Mouse (Mus musculus) heart, adult 18-20 months (tissue): ENCODE measurements at regions not wholly inside any gene's neighbourhood (a gene's known extent, or its start where the extent isn't known, plus 50 kb on each side); places are given as distances from the start of the nearest gene placed in this dataset.

ENCODE experiments used
- DNase-seq, 2 experiments: peaks; one replicate each; pipeline ENCODE4 v3.0.0; 2021 to 2022; ENCODE audit warnings: mixed read lengths in 1 of 2

DNA sequence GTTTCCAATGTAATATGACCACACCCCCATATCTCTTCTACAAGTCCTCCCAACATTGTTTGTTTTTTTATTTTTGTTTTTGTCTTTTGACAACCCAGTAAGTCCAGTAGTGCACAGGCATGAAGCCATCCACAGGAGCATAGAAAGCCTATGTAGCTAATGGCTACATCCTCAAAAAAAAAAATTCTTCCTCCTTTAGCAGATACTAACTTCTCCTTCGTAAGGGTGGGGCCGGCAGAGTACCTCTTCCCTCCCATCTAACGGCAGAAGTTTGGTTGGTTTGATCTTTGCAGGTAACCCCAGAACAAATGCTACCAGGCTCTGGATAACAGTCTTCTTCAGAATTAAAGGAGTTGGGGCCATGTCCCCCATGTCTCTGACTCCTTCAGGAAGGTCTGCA is 158.9 kb downstream of the Ly86 start:
- no peak for DNase-seq

DNA sequence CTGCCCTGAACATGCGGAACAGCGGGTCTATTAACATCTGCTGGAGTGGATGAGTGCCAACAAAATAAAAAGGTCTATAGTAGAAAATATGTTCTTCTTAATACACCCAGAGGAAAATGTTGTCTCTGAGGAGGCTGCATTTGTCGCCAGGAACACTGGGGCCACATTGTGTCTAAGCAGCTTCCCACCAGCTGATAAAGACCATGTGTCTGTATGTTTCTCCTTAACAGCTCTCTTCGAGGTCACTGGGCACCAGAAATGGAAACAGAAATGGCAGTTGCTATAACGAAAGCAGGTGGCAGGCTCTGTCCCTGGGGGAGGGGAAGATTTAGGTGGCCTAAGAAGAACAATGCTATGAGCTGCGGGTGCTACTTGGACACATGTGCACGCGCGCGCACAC is 159.4 kb downstream of the Ly86 start:
- peak in 1 of 2 experiments; percentile 25 for DNase-seq

DNA sequence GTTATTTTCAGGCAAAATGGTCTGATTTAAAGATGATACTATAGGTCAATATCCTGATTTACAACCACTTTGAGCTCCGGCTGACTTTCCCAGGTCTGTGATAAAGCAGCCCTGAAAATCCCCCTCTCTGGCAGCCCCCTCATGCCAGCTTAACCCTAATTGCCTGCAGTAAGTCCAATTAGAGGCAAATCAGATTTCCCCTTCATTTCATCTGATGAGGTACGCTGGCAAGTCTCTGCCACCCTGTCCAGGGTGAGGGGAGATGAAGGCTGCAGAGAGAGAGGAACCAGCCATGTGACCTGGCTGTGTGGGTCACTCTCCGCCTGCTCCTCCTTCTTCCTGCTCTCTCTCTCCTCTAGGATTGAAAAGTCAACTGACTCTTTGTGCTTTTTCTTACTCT is 160.6 kb downstream of the Ly86 start:
- no peak for DNase-seq

DNA sequence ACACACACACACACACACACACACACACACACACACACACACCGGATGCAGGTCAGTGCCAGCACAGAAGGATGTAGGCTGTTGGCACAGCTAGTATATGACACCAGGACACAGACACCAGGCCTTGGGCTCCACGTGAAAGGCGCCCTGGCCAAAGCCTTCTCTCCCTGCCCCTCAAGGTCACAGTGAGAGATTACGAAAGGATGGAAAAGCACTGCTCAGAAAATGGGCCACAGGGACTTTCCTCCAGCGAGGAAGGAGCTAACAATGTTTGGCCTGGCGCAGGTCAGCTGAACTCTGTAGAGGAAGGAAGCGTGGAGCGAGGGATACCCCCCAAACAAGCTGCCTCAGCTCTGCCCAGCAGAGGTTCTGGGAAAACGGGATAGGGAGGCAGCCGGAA is 161.0 kb downstream of the Ly86 start:
- peak; percentile 68 to 71 for DNase-seq

DNA sequence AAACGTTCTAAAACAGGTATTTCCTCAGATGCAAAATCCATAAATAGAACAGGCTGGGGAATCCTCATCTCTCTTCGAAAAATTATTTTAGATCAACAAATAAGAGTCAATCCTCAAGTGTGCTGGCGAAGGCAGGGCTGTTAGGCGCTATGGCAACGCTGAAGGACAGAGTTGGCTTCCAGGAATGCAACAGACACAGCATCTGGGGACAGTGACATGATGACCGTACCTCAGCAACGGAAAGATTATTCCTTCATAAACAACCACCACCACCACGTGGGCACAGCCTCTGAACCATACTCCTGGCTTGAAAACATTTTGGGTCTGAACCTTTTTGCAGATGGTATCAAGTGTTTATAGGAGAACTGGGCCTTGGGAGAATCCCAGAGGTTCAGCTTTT is 161.7 kb downstream of the Ly86 start:
- DNase-seq: no peak

DNA sequence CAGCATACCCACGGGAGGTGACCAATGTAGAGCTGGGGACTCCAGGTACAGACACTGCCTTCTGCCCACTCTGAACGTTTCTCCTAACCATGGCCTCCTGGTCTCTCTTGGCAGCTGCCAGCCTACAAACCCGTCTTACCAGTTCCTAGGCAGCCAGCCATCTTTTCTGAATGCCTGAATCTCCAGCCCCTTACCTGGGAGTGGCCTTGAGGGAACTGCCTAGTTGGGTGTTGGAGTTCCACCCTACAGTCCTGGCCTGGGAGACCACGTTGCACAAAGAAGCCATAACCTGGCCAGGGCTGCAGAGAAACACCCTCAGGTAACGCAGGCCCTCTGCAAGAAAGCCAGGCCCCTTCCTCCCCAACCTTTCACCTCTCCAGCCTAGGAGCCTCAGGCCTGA is 162.1 kb downstream of the Ly86 start:
- DNase-seq: peak in 1 of 2 experiments; percentile 27

DNA sequence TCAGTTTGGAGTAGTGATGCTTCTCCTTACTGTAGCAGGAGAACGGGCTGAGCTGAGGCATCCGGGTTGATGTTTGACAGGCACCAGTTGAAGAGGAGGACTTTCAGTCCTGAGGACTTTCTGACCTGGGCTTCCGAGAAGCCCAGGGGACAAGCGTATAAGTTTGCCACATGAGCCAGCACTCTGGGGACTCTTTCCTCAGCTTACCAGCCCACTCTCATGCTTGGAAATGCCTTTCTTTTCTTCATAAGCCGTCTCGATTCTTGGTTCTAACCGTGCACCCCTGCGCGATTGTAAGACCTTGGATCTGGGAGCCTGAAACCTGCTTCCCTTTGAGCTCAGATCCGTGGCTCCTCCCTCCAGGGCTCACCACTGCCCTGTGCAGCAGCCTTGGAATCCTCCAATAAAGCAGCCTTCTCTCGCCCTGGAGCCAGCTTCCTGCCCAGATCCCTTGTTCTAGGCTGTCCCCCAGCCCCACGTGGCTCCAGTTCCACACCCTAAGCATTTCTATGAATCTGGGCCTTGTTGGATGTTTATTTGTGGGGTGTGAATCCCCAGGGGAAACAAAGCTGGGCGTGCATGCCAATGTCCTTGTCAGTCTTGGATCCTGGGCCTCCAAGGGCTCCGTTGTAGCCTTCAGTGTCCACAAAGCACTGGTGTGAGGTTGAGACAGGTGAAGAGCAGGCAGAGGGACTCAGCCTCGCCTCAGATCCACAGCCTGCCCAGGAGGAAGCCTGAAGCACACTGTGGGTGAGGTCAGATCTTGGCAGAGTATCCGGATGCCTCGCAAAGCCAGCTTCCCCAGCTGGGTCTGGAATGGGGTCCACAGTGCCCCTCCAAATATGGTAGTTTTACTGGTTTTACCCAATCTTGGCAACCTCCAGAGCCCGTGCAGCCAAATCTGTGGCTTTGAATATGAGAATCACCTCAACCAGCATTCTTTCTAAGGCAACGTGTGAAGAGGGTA is 163.7 kb downstream of the Ly86 start:
- DNase-seq: peak; percentile 51 to 60

DNA sequence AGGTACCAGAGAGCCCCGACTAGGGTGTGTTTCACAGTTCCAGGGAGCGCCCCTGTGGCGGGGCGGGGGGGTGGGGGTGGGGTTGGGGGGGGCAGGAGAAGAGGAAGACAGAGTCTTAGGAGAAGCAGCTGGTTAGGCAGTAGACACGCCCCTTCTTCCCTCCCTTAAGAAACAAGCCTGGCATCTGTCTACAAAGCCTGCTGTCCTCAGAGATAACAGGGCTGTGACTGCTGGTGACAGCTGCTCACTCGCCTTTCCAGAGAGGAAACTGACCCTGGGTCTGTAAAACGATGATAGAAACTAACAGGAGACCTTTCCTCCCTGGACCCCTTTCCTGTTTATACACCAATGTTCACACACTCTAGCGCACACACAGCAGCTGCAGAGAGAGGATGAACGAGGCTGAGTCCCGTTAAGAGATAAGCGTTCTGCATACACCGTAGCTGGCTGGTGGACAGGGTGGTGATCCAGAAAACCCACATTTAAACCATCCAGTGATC is 164.4 kb downstream of the Ly86 start:
- peak; percentile 51 to 65 for DNase-seq

DNA sequence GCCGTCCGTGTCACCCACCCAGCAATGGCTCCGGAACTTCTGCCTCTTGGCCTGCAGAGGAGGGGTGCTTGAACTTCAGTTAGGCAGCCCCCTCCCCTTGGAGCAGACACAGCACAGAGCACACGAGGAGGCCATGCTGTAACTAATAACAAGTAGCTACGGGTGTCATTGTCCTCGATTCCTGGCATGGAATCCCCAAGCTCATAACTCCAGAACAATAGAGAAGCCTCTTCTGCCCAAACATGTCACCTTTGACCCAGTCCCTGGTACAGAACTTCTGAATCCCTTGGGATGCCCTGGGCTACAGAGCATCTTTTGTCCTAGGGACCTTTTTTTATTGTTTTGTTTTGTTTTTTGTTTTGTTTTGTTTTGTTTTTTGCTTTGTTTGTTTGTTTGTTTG is 165.5 kb downstream of the Ly86 start:
- peak in 1 of 2 experiments; percentile 58 for DNase-seq

DNA sequence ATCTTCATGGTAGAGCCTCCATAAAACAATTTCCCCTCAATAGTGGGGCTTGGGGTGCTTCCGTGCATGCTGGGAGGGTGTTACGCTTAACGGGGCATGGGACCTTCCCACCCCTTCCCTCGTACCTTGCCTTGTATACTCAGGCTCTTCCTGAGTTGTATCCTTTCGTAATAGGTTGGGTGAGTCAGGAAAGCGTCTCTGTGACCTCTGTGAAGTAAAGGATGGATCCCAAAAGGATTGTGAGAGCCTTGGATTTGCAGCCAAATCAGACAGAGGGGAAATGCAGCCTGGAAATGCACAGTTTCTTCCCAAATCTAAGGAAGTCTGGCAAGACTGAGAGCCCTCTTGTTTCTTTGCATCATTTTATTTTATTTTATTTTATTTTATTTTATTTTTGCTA is 166.0 kb downstream of the Ly86 start:
- DNase-seq: no peak

DNA sequence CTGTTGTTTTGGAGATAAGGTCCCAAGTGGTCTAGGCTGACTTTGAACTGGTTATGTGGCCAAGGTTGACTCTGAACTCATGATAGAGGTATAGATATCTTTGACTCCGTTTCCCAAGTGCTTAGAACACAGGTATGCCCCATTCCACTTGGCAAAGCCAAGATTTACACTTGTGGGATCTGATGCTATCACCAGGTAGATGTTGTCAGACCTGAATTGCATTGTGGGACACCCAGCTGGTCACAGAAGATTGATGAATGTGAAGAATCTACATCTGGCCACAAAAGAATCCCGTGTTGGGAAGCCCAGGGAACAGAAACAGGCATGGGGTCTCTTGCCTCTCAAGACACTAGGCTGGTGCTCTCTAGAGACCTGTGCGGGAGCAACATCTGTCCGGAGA is 166.4 kb downstream of the Ly86 start:
- no peak for DNase-seq

DNA sequence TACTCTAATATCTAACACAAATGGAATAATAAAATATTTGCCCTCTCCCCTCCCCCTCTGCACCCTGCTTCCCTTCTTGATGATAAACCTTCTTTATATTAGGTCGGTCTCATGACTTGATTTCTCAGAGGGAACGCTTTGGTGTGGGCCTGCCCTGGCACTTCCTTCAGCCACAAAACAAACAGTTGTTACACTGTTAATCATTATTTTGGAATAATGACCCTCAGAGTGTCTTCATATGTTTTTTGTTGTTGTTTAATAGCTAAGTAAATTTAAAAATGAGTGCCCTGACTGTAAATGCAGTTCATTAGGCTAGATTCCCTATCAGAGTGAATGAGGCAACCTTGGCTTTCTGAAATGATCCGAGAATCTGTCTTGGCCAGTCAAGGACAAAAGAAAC is 167.8 kb downstream of the Ly86 start:
- DNase-seq: no peak

DNA sequence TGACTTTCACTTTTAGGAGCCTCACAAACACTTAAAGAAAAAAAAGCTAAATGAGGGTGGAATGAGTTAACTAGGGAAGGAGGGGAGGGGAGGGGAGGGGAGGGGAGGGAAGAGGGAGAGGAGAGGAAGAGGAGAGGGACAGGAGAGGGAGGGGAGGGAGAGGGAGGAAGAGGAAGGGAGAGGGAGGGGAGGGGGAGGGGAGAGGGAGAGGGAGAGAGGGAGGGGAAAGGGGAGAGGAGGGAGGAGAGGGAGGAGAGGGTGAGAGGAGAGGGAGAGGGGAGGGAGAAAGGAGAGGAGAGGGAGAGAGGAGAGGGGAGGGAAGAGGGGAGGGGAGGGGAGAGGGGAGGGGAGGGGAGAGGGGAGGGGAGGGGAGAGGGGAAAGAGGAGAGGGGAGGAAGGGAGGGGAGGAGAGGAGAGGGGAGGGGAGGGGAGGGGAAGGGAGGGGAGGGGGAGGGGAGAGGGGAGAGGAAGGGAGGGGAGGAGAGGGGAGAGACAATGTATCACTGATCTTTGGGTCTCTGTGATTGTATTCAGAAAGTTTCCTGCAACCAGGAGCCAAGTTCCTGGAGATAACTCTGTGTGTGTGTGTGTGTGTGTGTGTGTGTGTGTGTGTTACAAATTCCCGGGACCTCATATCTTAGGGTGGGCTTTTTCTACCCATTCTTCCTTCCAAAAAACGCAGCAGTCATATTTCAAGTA is 168.3 kb downstream of the Ly86 start:
- DNase-seq: no peak

DNA sequence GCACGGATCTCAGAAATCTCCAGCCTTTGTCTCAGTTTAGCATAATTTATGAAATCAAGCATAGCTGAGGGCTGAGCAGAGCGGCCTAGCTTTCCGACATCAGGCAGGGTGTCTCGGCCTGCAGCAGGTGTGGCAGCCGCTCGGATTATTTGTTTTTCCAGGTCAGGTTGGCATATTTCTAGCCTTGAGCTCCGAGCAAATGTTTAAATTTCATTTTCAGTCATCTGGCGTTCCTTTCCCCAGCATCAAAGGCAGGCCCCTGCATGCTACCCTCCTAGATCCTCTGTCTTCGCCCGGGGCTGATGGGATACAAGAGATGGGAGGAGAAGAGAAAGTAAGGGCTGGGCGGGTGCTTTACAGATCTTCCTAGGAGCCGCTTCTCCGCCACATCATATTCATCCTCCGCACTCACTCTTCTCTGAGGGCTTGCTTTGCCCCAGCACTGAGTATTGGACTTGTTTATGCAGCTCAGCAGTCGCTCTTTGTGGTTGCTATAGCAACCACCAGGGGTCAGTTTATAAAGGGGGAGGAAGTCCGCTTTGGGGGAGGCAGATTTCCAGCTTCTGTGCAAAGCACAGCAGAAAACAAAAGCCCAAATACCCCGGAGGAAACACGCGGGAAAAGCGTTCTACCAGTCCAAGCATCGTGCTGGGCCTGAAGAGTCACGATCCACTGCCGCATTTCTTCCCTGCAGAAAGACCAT is 169.0 kb downstream of the Ly86 start:
- DNase-seq: peak; percentile 66 to 86

DNA sequence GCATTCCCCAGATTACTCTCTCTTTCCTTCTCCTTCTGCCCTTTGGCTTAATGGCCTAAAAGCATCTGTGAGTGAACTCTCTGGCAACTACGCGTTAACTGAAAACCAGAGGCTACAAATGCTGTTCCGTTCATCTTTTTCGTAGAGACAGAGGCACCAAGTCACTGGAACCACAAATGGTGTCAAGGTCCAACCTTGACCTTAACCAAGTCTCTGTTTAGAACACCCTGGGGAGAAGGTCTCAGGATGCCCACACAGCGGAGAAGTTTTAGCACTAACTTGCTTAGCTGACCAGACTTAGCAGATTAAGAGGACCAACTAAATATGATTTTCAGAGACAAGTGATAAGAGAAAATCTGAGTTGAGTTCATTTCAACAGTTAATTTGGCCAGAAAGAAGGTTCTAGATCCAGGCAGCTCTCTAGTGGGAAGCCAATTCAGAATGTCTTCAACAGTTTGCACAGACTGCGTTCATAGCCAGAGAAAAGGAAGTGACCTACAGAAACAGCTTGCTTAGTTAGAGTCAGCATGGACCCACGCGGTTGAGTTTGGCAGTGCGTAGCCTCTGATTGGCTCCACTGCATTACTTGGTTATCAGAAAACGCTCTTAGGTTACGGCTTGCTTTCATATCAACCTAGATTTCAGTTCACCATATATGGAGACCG is 169.8 kb downstream of the Ly86 start:
- no peak for DNase-seq

DNA sequence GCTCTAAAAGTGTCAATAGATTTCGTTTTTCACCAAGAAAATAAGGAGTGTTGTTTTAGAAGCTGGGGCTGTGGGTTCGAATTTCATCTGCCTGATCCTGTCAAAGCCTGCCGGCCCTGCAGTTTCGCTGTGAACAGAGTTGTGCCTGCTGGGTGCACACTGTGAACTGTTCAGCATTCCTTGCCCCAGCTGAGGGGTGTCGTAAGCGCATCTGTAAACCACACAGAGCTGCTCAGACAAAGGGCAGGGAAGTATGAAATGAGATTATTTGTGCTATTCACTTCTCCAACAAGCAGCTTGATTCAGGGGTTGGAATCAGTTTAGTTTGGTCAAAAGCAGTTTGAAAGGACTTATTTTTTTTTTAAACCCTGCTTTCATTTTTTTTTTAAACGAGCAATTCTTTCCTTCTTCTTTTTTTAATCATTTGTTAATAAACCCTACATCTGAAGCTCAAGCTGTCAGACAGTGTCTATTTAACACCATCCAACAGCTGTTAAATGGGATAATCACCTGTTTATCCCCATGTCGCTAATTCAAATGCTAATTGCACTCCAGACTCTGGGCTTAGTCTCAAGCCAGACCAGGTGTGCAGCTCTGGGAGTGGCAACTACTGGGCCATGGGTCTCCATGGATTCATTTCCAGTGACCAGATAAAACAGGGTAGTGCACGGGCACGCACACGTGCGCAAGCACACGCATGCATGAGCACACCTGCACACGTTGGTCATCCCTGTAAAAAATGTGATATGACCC is 172.2 kb downstream of the Ly86 start:
- no peak for DNase-seq

DNA sequence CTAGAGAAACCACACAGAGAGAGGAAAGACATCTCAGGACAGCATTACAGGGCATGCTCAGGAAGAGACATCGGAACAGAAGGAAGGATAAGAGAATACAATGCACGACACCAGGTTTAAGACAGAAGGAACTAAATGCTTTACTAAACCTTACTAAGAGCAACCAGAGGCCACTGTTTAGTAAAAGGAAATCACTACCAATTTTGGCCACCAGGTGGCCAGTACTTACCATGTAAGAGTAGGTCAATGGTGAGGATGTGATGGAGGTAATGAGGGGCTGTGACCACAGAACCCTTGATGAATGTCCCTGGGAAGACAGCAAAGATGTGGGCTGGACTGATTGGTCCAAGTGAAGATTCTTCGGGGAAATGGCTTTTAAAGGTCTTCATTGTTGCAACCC is 174.9 kb downstream of the Ly86 start:
- peak in 1 of 2 experiments; percentile 49 for DNase-seq

DNA sequence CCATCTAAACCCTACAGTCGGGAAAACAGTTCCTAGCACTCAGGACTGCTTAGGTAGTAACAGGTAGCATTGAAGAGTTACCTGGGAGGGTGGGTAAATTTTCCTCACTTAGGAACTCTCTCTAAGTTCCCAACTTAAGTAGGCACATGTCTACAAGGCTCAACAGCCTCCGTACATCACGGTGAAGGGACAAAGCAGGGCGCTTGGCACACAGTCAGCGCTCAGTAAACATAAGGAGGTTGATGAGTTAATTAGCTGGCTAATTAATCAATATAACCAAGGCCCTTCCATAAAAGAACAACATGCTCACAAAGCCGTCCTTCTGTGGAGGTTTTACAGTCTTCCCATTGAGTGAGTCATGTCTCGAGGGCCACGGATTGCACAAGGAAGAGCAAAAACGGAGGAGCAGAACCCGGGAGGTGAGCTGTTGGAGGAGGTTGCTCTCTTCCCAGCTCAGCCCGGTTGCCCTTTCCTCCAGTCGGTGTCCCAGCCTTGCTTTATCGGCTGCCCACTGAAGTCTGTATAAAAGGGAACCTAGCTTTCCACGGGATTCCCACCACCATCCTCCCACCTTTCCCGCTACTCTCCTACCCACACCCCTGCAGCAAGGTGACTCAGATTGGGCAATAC is 180.2 kb downstream of the Ly86 start:
- no peak for DNase-seq

DNA sequence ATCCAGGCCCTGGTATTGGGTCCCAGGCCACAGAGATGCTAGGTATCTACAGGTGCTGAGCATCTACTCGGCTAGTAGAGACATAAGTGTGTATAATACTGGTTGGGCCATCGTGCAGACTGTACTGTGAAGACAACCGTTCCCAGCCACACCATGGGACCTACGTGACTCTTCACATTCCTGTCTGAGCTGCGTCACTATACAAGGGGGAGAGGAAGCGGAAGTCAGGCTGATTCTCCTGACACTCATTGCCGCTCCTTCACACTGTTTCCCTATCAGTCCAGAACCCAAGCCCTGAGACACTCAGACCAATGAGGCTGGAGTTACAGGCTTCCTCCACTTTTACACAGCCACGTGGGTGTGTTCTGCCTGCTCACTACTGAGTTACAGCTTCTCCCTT is 181.1 kb downstream of the Ly86 start:
- DNase-seq: no peak

DNA sequence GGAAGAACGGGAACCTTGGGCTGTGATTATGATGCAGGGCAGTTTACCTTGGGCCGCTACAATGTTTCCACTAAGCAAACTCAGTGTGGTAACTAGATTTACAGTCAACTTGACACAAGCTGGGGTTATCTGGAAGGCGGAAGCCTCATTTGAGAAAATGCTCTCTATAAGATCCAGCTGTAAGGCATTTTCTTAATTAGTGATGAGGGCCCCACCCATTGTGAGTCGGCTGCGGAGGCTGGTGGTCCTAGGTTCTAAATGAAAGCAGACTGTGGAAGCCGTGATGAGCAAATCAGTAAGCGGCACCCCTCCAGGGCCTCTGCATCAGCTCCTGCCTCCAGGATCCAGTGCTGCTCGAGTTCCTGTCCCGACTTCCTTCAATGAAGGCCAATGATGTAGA is 183.4 kb downstream of the Ly86 start:
- no peak for DNase-seq

DNA sequence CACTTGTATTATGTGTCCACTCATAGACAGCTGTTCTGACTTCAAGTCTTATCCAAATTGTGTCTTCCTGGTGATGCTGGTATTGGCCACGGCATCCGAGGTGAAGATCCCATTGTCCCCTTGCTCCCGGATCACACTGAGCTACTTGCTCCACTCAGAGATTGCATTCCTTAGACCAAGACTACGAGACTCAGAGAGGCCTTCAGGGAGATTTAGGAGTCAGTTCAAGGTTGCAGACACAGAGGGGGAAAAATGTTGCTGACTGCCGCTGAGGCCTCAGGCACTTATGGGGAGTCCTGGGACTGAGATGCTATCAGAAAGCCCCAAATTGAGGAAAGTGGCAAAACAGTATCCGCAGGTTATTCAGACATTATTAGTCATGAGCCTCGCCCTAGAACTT is 183.9 kb downstream of the Ly86 start:
- no peak for DNase-seq
